Mouse (Mus musculus): ENCODE data around the gene Fto.

Fto gene

GRCm38 (mm10) chr8:91324271-91324670, 10.9 kb downstream of the Fto start:
- DNase-seq (ENCODE audit: low read depth, low spot score), result no peak

- no peak for DNase-seq (ENCODE audit: low read depth, low spot score)
Measured at GRCm38 (mm10) chr8:91324916-91325315, 11.6 kb downstream of the Fto start.

- DNase-seq (ENCODE audit: low read depth, low spot score), result no peak
Measured at GRCm38 (mm10) chr8:91326018-91326417, 12.7 kb downstream of the Fto start.

- DNase-seq (ENCODE audit: low read depth, low spot score), result no peak
Measured at GRCm38 (mm10) chr8:91326946-91327345, 13.6 kb downstream of the Fto start.

- DNase-seq (ENCODE audit: low read depth, low spot score), result no peak
Measured at GRCm38 (mm10) chr8:91327471-91328205, 14.3 kb downstream of the Fto start.

GRCm38 (mm10) chr8:91329056-91329455, 15.7 kb downstream of the Fto start:
- no peak for DNase-seq (ENCODE audit: low read depth, low spot score)

- DNase-seq (ENCODE audit: low read depth, low spot score), result no peak
Measured at GRCm38 (mm10) chr8:91329461-91329850, 16.1 kb downstream of the Fto start.

GRCm38 (mm10) chr8:91338389-91339154, 25.2 kb downstream of the Fto start:
- no peak for DNase-seq (ENCODE audit: low read depth, low spot score)

- no peak for DNase-seq (ENCODE audit: low read depth, low spot score)
Measured at GRCm38 (mm10) chr8:91339651-91340050, 26.3 kb downstream of the Fto start.

- no peak for DNase-seq (ENCODE audit: low read depth, low spot score)
Measured at GRCm38 (mm10) chr8:91340746-91341145, 27.4 kb downstream of the Fto start.

- DNase-seq (ENCODE audit: low read depth, low spot score), result no peak
Measured at GRCm38 (mm10) chr8:91342196-91342595, 28.9 kb downstream of the Fto start.

- no peak for DNase-seq (ENCODE audit: low read depth, low spot score)
Measured at GRCm38 (mm10) chr8:91342798-91343197, 29.5 kb downstream of the Fto start.

GRCm38 (mm10) chr8:91344659-91345058, 31.3 kb downstream of the Fto start:
- no peak for DNase-seq (ENCODE audit: low read depth, low spot score)

- DNase-seq (ENCODE audit: low read depth, low spot score), result no peak
Measured at GRCm38 (mm10) chr8:91347146-91347545, 33.8 kb downstream of the Fto start.

GRCm38 (mm10) chr8:91347595-91347994, 34.3 kb downstream of the Fto start:
- DNase-seq (ENCODE audit: low read depth, low spot score), result no peak

- no peak for DNase-seq (ENCODE audit: low read depth, low spot score)
Measured at GRCm38 (mm10) chr8:91349816-91350215, 36.5 kb downstream of the Fto start.

GRCm38 (mm10) chr8:91350628-91351027, 37.3 kb downstream of the Fto start:
- DNase-seq (ENCODE audit: low read depth, low spot score), result no peak

GRCm38 (mm10) chr8:91352598-91352997, 39.3 kb downstream of the Fto start:
- DNase-seq (ENCODE audit: low read depth, low spot score), result no peak

- DNase-seq (ENCODE audit: low read depth, low spot score), result no peak
Measured at GRCm38 (mm10) chr8:91353062-91353461, 39.7 kb downstream of the Fto start.

GRCm38 (mm10) chr8:91353907-91354306, 40.6 kb downstream of the Fto start:
- DNase-seq (ENCODE audit: low read depth, low spot score), result no peak

GRCm38 (mm10) chr8:91355301-91355905, 42.1 kb downstream of the Fto start:
- no peak for DNase-seq (ENCODE audit: low read depth, low spot score)

GRCm38 (mm10) chr8:91355956-91356699, 42.8 kb downstream of the Fto start:
- no peak for DNase-seq (ENCODE audit: low read depth, low spot score)
